Mouse (Mus musculus): ENCODE results near the gene Slc44a5. TPM values are rescaled to one million over a fixed set of nuclear protein-coding genes. Genes with fewer than 3 reads are reported as not detected.
A peak's percentile ranks its signal among the peaks of the same experiment; 100 is the strongest.

Slc44a5 gene
- total RNA-seq, 2 experiments from 2014 or later, result 0.13 to 0.17 TPM

DNA sequence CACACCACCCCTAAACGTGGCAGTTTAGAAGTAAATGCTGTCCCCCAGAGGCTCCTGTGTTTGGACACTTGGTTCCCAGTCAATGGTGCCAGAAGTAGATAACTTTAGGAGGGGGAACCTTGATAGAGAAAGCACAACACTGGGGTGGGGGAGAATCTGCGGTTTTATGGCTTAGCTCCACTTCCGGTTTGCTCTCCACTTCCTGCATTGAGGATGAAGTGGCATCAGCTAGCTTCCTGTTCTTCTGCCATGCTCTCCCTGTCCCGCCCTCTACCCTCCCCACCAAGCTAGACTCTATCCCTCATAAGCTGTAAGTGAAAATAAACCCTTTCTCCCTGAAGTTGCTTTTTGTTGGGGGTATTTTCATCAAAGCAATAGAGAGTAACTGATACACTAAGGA, 327.9 kb downstream of the Slc44a5 start:
- DNase-seq, result no peak

DNA sequence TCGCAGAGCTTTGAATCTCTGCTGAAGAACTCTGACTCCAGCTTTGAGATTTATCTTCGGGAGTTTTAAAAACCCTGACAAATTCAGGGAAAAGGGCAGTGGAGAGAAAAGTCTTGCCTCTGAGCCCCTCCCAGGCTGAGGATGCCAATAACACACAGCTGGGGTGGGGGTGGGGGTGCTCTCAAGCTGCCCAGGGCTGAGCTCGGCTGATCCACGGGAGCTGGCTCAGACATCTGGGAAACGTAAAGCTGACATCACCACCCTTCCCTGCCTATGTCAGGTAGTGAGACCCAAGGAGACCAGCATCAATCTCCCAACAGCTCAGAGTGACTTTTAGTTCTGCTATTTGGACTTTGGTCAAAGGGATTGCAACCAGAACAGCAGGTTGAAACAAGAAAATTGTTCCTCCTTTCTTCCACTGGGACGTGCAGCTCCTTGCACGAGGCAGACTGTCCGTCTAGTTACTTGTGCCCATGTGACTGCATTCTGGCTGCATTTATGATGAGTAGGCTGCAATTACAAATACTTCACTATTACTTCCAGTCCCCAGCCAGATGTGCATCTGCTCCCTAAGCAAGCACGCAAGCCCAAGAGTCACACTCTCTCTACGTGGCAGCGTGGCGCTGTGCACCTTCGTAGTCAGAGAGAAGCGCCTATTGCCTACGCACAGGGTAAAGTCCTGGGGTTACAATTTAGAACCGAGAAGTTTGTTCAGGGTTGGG, 332.1 kb downstream of the Slc44a5 start:
- DNase-seq, result no peak

DNA sequence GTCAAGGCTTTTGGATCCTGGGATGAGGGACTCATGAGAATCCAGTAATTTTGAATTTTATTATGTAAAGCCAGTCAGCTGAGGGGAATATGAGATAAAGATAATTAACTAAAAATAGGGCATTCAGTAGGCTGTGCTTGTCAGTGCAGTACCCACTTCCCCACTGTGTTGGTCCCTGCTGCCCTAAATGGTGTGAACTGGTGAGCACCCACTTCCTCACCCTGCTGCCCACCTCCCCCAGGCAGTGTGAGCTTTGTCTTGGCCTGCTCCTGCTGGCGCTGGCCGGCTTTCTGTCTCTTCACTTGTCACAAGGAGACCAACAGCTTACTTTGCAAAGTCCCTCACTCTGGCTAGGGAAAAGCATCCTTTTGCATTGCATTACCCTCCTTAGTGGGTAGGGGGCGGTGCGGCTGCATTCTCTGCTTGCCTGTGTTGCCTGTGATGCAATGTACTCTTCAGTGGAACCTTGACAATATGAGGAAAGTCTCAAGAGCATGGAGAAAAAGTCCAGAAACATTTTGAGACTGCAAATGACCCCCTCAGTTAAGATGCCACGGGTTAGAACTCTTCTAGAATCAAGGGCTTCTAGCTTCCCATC, 344.5 kb downstream of the Slc44a5 start:
- peak in 1 of 2 experiments; percentile 30 for DNase-seq

Other genes starting within 250 kb of the Slc44a5 start
- gene St6galnac3, start 248.3 kb upstream of the Slc44a5 start, total RNA-seq (2021), result 1 to 10 TPM; 7.8 to 8.1 TPM
- gene Asb17, start 129.2 kb upstream of the Slc44a5 start, total RNA-seq (2021), result not detected
- under 1 TPM in 1 of 2 experiments, not detected in 1; 0.08 TPM for gene Msh4, start 67.3 kb upstream of the Slc44a5 start, total RNA-seq (2021)
- 10 to 100 TPM; 91.9 to 99.4 TPM for gene Rabggtb, start 60.4 kb upstream of the Slc44a5 start, total RNA-seq (2021)
- gene Acadm, start 28.8 kb upstream of the Slc44a5 start, total RNA-seq (2021), result 1,000 to 10,000 TPM; 1,411 to 1,781 TPM